Mouse (Mus musculus): ENCODE measurements around the gene Adam15.

GRCm38 (mm10) chr3:89348911-89349868, 606 bp downstream of the Adam15 start:
- TF ChIP-seq CTCF (conservative IDR thresholded peaks at IDR 0.05; ENCODE audit: insufficient read depth, insufficient read length, low read depth, low read length), result no peak
- TF ChIP-seq POLR2A (IDR thresholded peaks at IDR 0.05; ENCODE audit: low read depth, low read length), result no peak

Measured in kidney, adult 2 months (tissue).